Mouse (Mus musculus) ES-Bruce4 (cell line): Measurements from ENCODE around the gene Herpud2.

Source experiments
- CTCF ChIP-seq: IDR thresholded peaks from one replicate; pipeline ENCODE4 v1.8.1; 2011; ENCODE audit warnings: low read depth, low read length
- EP300 ChIP-seq: IDR thresholded peaks from 2 replicates; pipeline ENCODE4 v1.6.1; 2011; ENCODE audit warnings: low read depth, low read length; ENCODE audit not compliant: insufficient read depth

GRCm38 (mm10) chr9:25132253-25132652 lies 19.4 kb downstream of the Herpud2 start:
- TF ChIP-seq EP300 (no peak), CTCF (no peak)
